Mouse (Mus musculus) spleen, adult 2 months (tissue): ENCODE measurements around the gene Hes3. TPM values are rescaled to one million over a fixed set of nuclear protein-coding genes. Genes with fewer than 3 reads are reported as not detected.
A peak's percentile ranks its signal among the peaks of the same experiment; 100 is the strongest.

Experiments used
- DNase-seq, 2 experiments: peaks; one replicate each; pipeline versions ENCODE4 v3.0.0 to v3.0.0-alpha.2; 2012 to 2021; ENCODE audit warnings: low spot score in 2 of 2, low read depth in 1 of 2
- H3K27ac ChIP-seq: fragments of 200-500 bp; 2 replicates; pipeline ENCODE4 v1.5.1; 2012; ENCODE audit warnings: low read length, inconsistent platforms; ENCODE audit not compliant: insufficient read depth
- H3K27me3 ChIP-seq: fragments of 200-500 bp; 2 replicates; pipeline ENCODE4 v1.6.1; 2012; ENCODE audit warnings: mild to moderate bottlenecking, moderate library complexity, low read length, inconsistent platforms; ENCODE audit not compliant: control insufficient read depth, insufficient read depth
- H3K36me3 ChIP-seq: fragments of 200-500 bp; 2 replicates; pipeline ENCODE4 v1.6.1; 2012; ENCODE audit warnings: mild to moderate bottlenecking, low read length, inconsistent platforms; ENCODE audit not compliant: control insufficient read depth, insufficient read depth
- H3K4me1 ChIP-seq: fragments of 200-500 bp; 2 replicates; pipeline ENCODE4 v1.6.1; 2011; ENCODE audit warnings: inconsistent platforms; ENCODE audit not compliant: control insufficient read depth, insufficient read depth, insufficient read length
- H3K4me3 ChIP-seq: fragments of 200-500 bp; 2 replicates; pipeline ENCODE4 v1.5.1; 2011; ENCODE audit warnings: mild to moderate bottlenecking, inconsistent platforms; ENCODE audit not compliant: insufficient read depth, insufficient read length; ENCODE audit errors: extremely low read depth
- CTCF ChIP-seq: fragments of 200-500 bp; IDR thresholded peaks from 2 replicates; pipeline ENCODE4 v1.5.1; 2011; ENCODE audit warnings: mild to moderate bottlenecking, inconsistent platforms; ENCODE audit not compliant: insufficient read depth, insufficient read length, insufficient replicate concordance; ENCODE audit errors: extremely low read depth
- POLR2A ChIP-seq: fragments of 200-500 bp; IDR thresholded peaks from 2 replicates; pipeline ENCODE4 v1.6.1; 2011; ENCODE audit warnings: low read depth, low read length, inconsistent platforms
- WGBS: fragments of 180-500 bp; shearing (Covaris S2); methylation state at CpG from one replicate; pipeline ENCODE4 v1.1.7; 2018; 5-methylcytosine and 5-hydroxymethylcytosine counted together
- polyA plus RNA-seq: library from polyadenylated mRNA; depleted of rRNA; stranded (reverse); fragments of >200 nt; gene quantifications from 2 replicates; pipeline ENCODE4 v1.2.3, GENCODE M21; 2012

Hes3 gene
- polyA plus RNA-seq, 1 experiment, result 0.11 TPM

- H3K27ac ChIP-seq, result no peak overlapping the region
- H3K4me3 ChIP-seq, result no peak overlapping the region
- H3K36me3 ChIP-seq, result peaks cover 41% of the 10 kb centered on the region
- 43% methylated on average over 2 of the region's 2 CpGs for WGBS
- TF ChIP-seq POLR2A (no peak), CTCF (peak; percentile 90; the same call in 1 of the 2 replicates)
- no peaks in the 10 kb centered on the region for H3K27me3 ChIP-seq
- peak; percentile 17 to 57 for DNase-seq
- H3K4me1 ChIP-seq, result no peaks in the 10 kb centered on the region
Observed at GRCm38 (mm10) chr4:152332952-152333351, 41.5 kb upstream of the Hes3 start.

DNA sequence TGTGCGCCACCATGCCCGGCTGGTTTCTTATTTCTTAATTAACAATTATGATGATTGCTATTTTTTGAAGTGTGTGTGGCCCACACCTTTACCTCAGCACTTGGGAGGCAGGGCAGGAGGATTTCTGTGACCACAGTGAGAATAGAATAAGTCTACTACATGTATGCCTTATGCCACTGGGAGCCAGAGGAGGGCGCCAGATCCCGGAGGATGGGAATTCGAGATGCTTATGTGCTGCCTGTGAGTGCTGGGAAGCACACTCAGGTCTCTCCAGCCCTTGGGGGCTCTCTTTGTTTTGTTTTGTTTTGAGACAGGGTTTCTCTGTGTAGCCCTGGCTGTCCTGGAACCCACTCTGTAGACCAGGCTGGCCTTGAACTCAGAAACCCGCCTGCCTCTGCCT, 37.2 kb upstream of the Hes3 start:
- Histone ChIP-seq H3K36me3 (peaks cover 39% of the 10 kb centered on the region), H3K4me3 (no peak overlapping the region), H3K4me1 (peaks cover 5% of the 10 kb centered on the region; the same call in 1 of the 2 replicates), H3K27ac (no peak overlapping the region), H3K27me3 (no peaks in the 10 kb centered on the region)
- DNase-seq, result peak in 1 of 2 experiments; percentile 53
- WGBS, result 79% methylated on average over 6 of the region's 6 CpGs
- no peak for TF ChIP-seq POLR2A
- TF ChIP-seq CTCF, result peak; percentile 24; the same call in 1 of the 2 replicates

DNA sequence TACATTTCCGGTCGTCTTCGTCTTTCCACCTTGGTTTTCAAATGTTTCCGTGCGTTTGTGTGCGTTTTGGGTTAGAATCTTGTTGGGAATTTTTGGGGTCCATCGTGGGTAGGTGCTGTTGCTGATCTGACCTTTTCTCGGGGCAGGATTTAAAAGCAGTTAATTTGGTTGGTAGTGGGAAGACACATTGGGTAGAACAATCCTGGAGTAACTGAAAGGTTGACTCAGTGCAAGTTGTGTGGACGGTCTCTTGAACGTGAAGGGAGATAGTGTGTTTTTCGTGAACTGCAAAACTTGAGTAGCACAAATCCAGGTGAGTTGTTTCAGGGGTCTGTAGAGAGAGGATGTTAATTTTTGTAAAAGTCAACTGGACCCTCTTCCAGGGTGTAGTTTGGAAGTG, 35.1 kb upstream of the Hes3 start:
- Histone ChIP-seq H3K36me3 (peaks cover 24% of the 10 kb centered on the region), H3K27me3 (no peaks in the 10 kb centered on the region), H3K27ac (no peak overlapping the region), H3K4me3 (peak overlapping the region; percentile 79), H3K4me1 (peaks cover 5% of the 10 kb centered on the region; the same call in 1 of the 2 replicates)
- no peak for DNase-seq
- TF ChIP-seq POLR2A (no peak), CTCF (no peak)
- WGBS, result 3% methylated on average over 11 of the region's 11 CpGs

- WGBS, result under 1% methylated on average over 70 of the region's 70 CpGs
- Histone ChIP-seq H3K36me3 (peaks cover 18% of the 10 kb centered on the region), H3K27me3 (no peaks in the 10 kb centered on the region), H3K4me1 (peaks cover 5% of the 10 kb centered on the region; the same call in 1 of the 2 replicates), H3K27ac (peak within 1 kb of the TSS; percentile 55), H3K4me3 (peak within 1 kb of the TSS; percentile 79)
- DNase-seq, result peak; percentile 91 to 97
- 0 out of 2 replicates have a peak, but pooled peaks have one; percentile 12 for TF ChIP-seq POLR2A
- TF ChIP-seq CTCF, result peak; percentile 1; the same call in 1 of the 2 replicates
Observed at GRCm38 (mm10) chr4:152325574-152326411, 34.3 kb upstream of the Hes3 start, which contains the start of gene Rpl22. Gene Rpl22, plus strand, starts transcription at chr4:152325742.

- no peak for TF ChIP-seq CTCF
- TF ChIP-seq POLR2A, result no peak
- H3K4me3 ChIP-seq, result peak overlapping the region; percentile 52
- no peak for DNase-seq
- 50% methylated on average over 16 of the region's 16 CpGs for WGBS
- peaks cover 5% of the 10 kb centered on the region; the same call in 1 of the 2 replicates for H3K4me1 ChIP-seq
- peak overlapping the region; percentile 42 for H3K27ac ChIP-seq
- peaks cover 10% of the 10 kb centered on the region for H3K36me3 ChIP-seq
- H3K27me3 ChIP-seq, result no peaks in the 10 kb centered on the region
Observed at GRCm38 (mm10) chr4:152324641-152325562, 33.4 kb upstream of the Hes3 start.

- 80% methylated on average over 5 of the region's 5 CpGs for WGBS
- Histone ChIP-seq H3K27ac (no peak overlapping the region), H3K4me1 (0 out of 2 replicates have a peak, but pooled peaks cover under 1% of the 10 kb centered on the region), H3K36me3 (no peaks in the 10 kb centered on the region), H3K4me3 (no peak overlapping the region), H3K27me3 (no peaks in the 10 kb centered on the region; the same call in 1 of the 2 replicates)
- TF ChIP-seq POLR2A (no peak), CTCF (no peak)
- DNase-seq, result no peak
Observed at GRCm38 (mm10) chr4:152321464-152321863, 30.0 kb upstream of the Hes3 start.
